Mouse (Mus musculus): Measurements from ENCODE around the gene Slc10a6.

DNA sequence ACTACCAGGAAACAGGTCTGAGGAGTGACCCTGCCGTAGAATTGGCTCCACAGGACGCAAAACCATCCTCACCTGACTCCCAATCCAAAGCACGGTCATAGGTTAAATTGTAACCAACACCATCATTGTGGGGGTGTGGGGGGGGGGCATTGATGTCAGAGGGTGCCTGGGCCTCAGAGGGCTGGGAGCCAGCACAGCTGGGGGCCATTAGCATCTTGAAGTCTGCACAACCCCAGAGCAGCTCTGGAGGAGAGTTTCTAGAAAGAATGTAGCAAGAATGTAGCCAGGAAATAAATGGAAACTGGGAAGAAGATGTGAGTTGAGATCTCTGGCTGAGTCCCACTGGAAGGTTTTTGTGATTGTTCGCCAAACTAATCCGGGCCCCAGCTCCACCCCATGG, 30.3 kb downstream of the Slc10a6 start:
- TF ChIP-seq POLR2A (IDR thresholded peaks at IDR 0.05; ENCODE audit: low read depth, low read length) (no peak), CTCF (IDR thresholded peaks at IDR 0.05; ENCODE audit: extremely low read depth, insufficient read depth, insufficient read length, insufficient replicate concordance) (no peak)

Measured in spleen, adult 2 months (tissue).